14 mouse cellular contexts compared by ENCODE assay signal in genomic region chr2:178692231-178692630, GRCm38 (mm10).
DNase-seq lines count a peak whose midpoint lies in the region; ATAC-seq and TF ChIP-seq lines count a peak whose summit lies in the region.
"Had no signal": no experiment of that assay in that cellular context is flagged by ENCODE, and none has a peak within 500 bp of the region (broad histone marks: within the 10 kb centered on the region; RNA-seq: fewer than 3 reads in every experiment).

No protein-coding gene starts in this region.

- H3K27ac ChIP-seq in kidney, postnatal 0 days: no peak overlapping the region
- no peak overlapping the region for H3K27ac ChIP-seq in midbrain, postnatal 0 days (ENCODE audit: low read depth, low read length)
- H3K27ac ChIP-seq in midbrain, embryonic 15.5 days: no peak overlapping the region
- no peak overlapping the region for H3K27ac ChIP-seq in limb, embryonic 11.5 days (replicated peaks; ENCODE audit: low read depth, low read length)
- H3K27ac ChIP-seq: forebrain, embryonic 12.5 days; gastrocnemius, adult 2 months; hindbrain, embryonic 15.5 days; midbrain, embryonic 12.5 days had no signal

- no peak overlapping the region for H3K4me2 ChIP-seq in kidney, postnatal 0 days (ENCODE audit: low read length)
- H3K4me2 ChIP-seq in midbrain, postnatal 0 days (ENCODE audit: low read depth, low read length, poor library complexity, severe bottlenecking): no peak overlapping the region
- no peak overlapping the region for H3K4me2 ChIP-seq in midbrain, embryonic 15.5 days
- no peak overlapping the region for H3K4me2 ChIP-seq in limb, embryonic 11.5 days (ENCODE audit: low read depth, severe bottlenecking)
- H3K4me2 ChIP-seq: forebrain, embryonic 12.5 days; hindbrain, embryonic 15.5 days; midbrain, embryonic 12.5 days had no signal

- no peak overlapping the region for H3K4me3 ChIP-seq in kidney, postnatal 0 days (replicated peaks; ENCODE audit: low read depth, low read length)
- H3K4me3 ChIP-seq in midbrain, postnatal 0 days (ENCODE audit: low read depth, low read length): no peak overlapping the region
- no peak overlapping the region for H3K4me3 ChIP-seq in midbrain, embryonic 15.5 days
- no peak overlapping the region for H3K4me3 ChIP-seq in limb, embryonic 11.5 days (ENCODE audit: low read depth, low read length)
- H3K4me3 ChIP-seq: forebrain, embryonic 12.5 days; gastrocnemius, adult 2 months; hindbrain, embryonic 15.5 days; midbrain, embryonic 12.5 days had no signal

- no peak for ATAC-seq in kidney, postnatal 0 days (replicated peaks; ENCODE audit: low FRiP score, low read depth)
- no peak for ATAC-seq in midbrain, postnatal 0 days (ENCODE audit: low FRiP score)
- ATAC-seq in midbrain, embryonic 15.5 days (replicated peaks): no peak
- ATAC-seq in limb, embryonic 11.5 days (ENCODE audit: insufficient number of reproducible peaks, low FRiP score, low TSS enrichment, low read depth): 0 out of 2 replicates have a peak, but pooled peaks have one; percentile 42

- no peaks in the 10 kb centered on the region for H3K36me3 ChIP-seq in kidney, postnatal 0 days (ENCODE audit: insufficient read depth, low read length)
- no peaks in the 10 kb centered on the region for H3K36me3 ChIP-seq in midbrain, postnatal 0 days (ENCODE audit: insufficient read depth, low read length)
- no peaks in the 10 kb centered on the region for H3K36me3 ChIP-seq in midbrain, embryonic 15.5 days (replicated peaks)
- H3K36me3 ChIP-seq in limb, embryonic 11.5 days (ENCODE audit: control insufficient read depth, insufficient read depth, low read length): no peaks in the 10 kb centered on the region
- H3K36me3 ChIP-seq: forebrain, embryonic 12.5 days; hindbrain, embryonic 15.5 days; midbrain, embryonic 12.5 days had no signal

- H3K9ac ChIP-seq in kidney, postnatal 0 days (ENCODE audit: low read depth, low read length): no peak overlapping the region
- H3K9ac ChIP-seq in midbrain, postnatal 0 days (replicated peaks; ENCODE audit: low read length, poor library complexity, severe bottlenecking): no peak overlapping the region
- H3K9ac ChIP-seq in midbrain, embryonic 15.5 days: no peak overlapping the region
- H3K9ac ChIP-seq in limb, embryonic 11.5 days (ENCODE audit: low read length): no peak overlapping the region
- H3K9ac ChIP-seq: forebrain, embryonic 12.5 days; hindbrain, embryonic 15.5 days; midbrain, embryonic 12.5 days had no signal

- H3K4me1 ChIP-seq in kidney, postnatal 0 days (replicated peaks; ENCODE audit: insufficient read depth, low read length): no peaks in the 10 kb centered on the region
- no peaks in the 10 kb centered on the region for H3K4me1 ChIP-seq in midbrain, postnatal 0 days (ENCODE audit: insufficient read depth, low read length)
- no peaks in the 10 kb centered on the region for H3K4me1 ChIP-seq in midbrain, embryonic 15.5 days
- 0 out of 2 replicates have a peak, but pooled peaks cover 6% of the 10 kb centered on the region for H3K4me1 ChIP-seq in limb, embryonic 11.5 days (ENCODE audit: control insufficient read depth, insufficient read depth, low read length)
- H3K4me1 ChIP-seq: midbrain, embryonic 12.5 days had no signal

- TF ChIP-seq CTCF in kidney, postnatal 0 days (IDR thresholded peaks at IDR 0.05; ENCODE audit: low read depth): peak; percentile 22; the same call in 1 of the 2 replicates
- peak; percentile 28; the same call in 1 of the 2 replicates for TF ChIP-seq CTCF in midbrain, postnatal 0 days (IDR thresholded peaks at IDR 0.05)

- DNase-seq in kidney, postnatal 0 days (ENCODE audit: low spot score): no peak
- no peak for DNase-seq in kidney, postnatal 14 days
- no peak for DNase-seq in midbrain, postnatal 0 days (ENCODE audit: low spot score)
- no peak for DNase-seq in limb, embryonic 11.5 days (ENCODE audit: low spot score)
- no peak for DNase-seq in cerebellum, postnatal 36 days
- no peak for DNase-seq in retina, postnatal 1 day
- DNase-seq: cerebellum, adult 9-11 months; gastrocnemius, adult 2 months; kidney, adult 18-20 months; spleen, adult 18-20 months had no signal

- WGBS in kidney, postnatal 0 days: 88% methylated on average over 3 of the region's 3 CpGs
- 75% methylated on average over 3 of the region's 3 CpGs for WGBS in midbrain, postnatal 0 days
- 74% methylated on average over 3 of the region's 3 CpGs for WGBS in midbrain, embryonic 15.5 days
- WGBS in limb, embryonic 11.5 days: 78% methylated on average over 3 of the region's 3 CpGs

- H3K27me3 ChIP-seq in kidney, postnatal 0 days (ENCODE audit: insufficient read depth, low read length): no peaks in the 10 kb centered on the region
- H3K27me3 ChIP-seq in midbrain, postnatal 0 days (ENCODE audit: insufficient read depth, low read length): peaks cover 4% of the 10 kb centered on the region; the same call in 1 of the 2 replicates
- H3K27me3 ChIP-seq in midbrain, embryonic 15.5 days (replicated peaks): no peaks in the 10 kb centered on the region
- H3K27me3 ChIP-seq in limb, embryonic 11.5 days (ENCODE audit: control insufficient read depth, insufficient read depth, low read length): no peaks in the 10 kb centered on the region
- H3K27me3 ChIP-seq: hindbrain, embryonic 15.5 days; midbrain, embryonic 12.5 days had no signal

- H3K9me3 ChIP-seq in kidney, postnatal 0 days (replicated peaks; ENCODE audit: low read length): no peaks in the 10 kb centered on the region
- no peaks in the 10 kb centered on the region for H3K9me3 ChIP-seq in midbrain, postnatal 0 days (ENCODE audit: low read length)
- H3K9me3 ChIP-seq in midbrain, embryonic 15.5 days: no peaks in the 10 kb centered on the region
- no peaks in the 10 kb centered on the region for H3K9me3 ChIP-seq in limb, embryonic 11.5 days (ENCODE audit: control insufficient read depth, low read length)
- H3K9me3 ChIP-seq: forebrain, embryonic 12.5 days; hindbrain, embryonic 15.5 days; midbrain, embryonic 12.5 days had no signal
